Mouse (Mus musculus): Measurements from ENCODE around the gene Dab2ip. TPM values are rescaled to one million over a fixed set of nuclear protein-coding genes. Genes with fewer than 3 reads are reported as not detected.

Gene Dab2ip
- polyA plus RNA-seq, 1 experiment from 2014 or later: 65.7 TPM

GRCm38 (mm10) chr2:35718662-35719061 is 160.6 kb downstream of the Dab2ip start:
- Histone ChIP-seq H3K9me3 (no peaks in the 10 kb centered on the region), H3K27ac (no peak overlapping the region), H3K4me2 (replicated peaks) (no peak overlapping the region), H3K4me1 (peaks cover 4% of the 10 kb centered on the region; the same call in 1 of the 2 replicates), H3K27me3 (replicated peaks) (no peaks in the 10 kb centered on the region), H3K4me3 (no peak overlapping the region), H3K9ac (no peak overlapping the region), H3K36me3 (peaks cover 95% of the 10 kb centered on the region)
- WGBS: 96% methylated on average over 9 of the region's 9 CpGs
- no peak for ATAC-seq (ENCODE audit: low FRiP score, low read depth)

GRCm38 (mm10) chr2:35719230-35720005 is 161.4 kb downstream of the Dab2ip start:
- WGBS: 93% methylated on average over 12 of the region's 12 CpGs
- ATAC-seq (ENCODE audit: low FRiP score, low read depth): no peak
- Histone ChIP-seq H3K36me3 (peaks cover 90% of the 10 kb centered on the region), H3K4me1 (peaks cover 4% of the 10 kb centered on the region; the same call in 1 of the 2 replicates), H3K9ac (no peak overlapping the region), H3K9me3 (no peaks in the 10 kb centered on the region), H3K27ac (no peak overlapping the region), H3K27me3 (replicated peaks) (no peaks in the 10 kb centered on the region), H3K4me3 (no peak overlapping the region), H3K4me2 (replicated peaks) (no peak overlapping the region)

- Histone ChIP-seq H3K27me3 (replicated peaks) (no peaks in the 10 kb centered on the region), H3K9ac (no peak overlapping the region), H3K36me3 (peaks cover 86% of the 10 kb centered on the region), H3K4me1 (no peaks in the 10 kb centered on the region), H3K9me3 (no peaks in the 10 kb centered on the region), H3K27ac (no peak overlapping the region), H3K4me2 (replicated peaks) (no peak overlapping the region), H3K4me3 (no peak overlapping the region)
- ATAC-seq (ENCODE audit: low FRiP score, low read depth): no peak
- 95% methylated on average over 12 of the region's 12 CpGs for WGBS
Measured at GRCm38 (mm10) chr2:35720104-35720503, 162.0 kb downstream of the Dab2ip start.

- ATAC-seq (ENCODE audit: low FRiP score, low read depth): no peak
- WGBS: 92% methylated on average over 13 of the region's 13 CpGs
- H3K36me3 ChIP-seq: peaks cover 86% of the 10 kb centered on the region
Measured at GRCm38 (mm10) chr2:35720550-35720949, 162.5 kb downstream of the Dab2ip start.

GRCm38 (mm10) chr2:35720956-35721355 is 162.9 kb downstream of the Dab2ip start:
- no peaks in the 10 kb centered on the region for H3K9me3 ChIP-seq
- H3K4me2 ChIP-seq (replicated peaks): no peak overlapping the region
- ATAC-seq (ENCODE audit: low FRiP score, low read depth): no peak
- no peaks in the 10 kb centered on the region for H3K4me1 ChIP-seq
- H3K27me3 ChIP-seq (replicated peaks): no peaks in the 10 kb centered on the region
- 94% methylated on average over 9 of the region's 9 CpGs for WGBS
- H3K4me3 ChIP-seq: no peak overlapping the region
- H3K9ac ChIP-seq: no peak overlapping the region
- peaks cover 88% of the 10 kb centered on the region for H3K36me3 ChIP-seq
- no peak overlapping the region for H3K27ac ChIP-seq

More at GRCm38 (mm10) chr2:35720550-35720949, 162.5 kb downstream of the Dab2ip start:
- H3K9me3 ChIP-seq: no peaks in the 10 kb centered on the region
- no peak overlapping the region for H3K4me3 ChIP-seq
- H3K27ac ChIP-seq: no peak overlapping the region
- no peak overlapping the region for H3K9ac ChIP-seq
- H3K4me2 ChIP-seq (replicated peaks): no peak overlapping the region
- H3K4me1 ChIP-seq: no peaks in the 10 kb centered on the region
- H3K27me3 ChIP-seq (replicated peaks): no peaks in the 10 kb centered on the region

- H3K36me3 ChIP-seq: peaks cover 86% of the 10 kb centered on the region
- H3K4me2 ChIP-seq (replicated peaks): no peak overlapping the region
- no peak overlapping the region for H3K27ac ChIP-seq
- WGBS: 93% methylated on average over 9 of the region's 9 CpGs
- H3K9ac ChIP-seq: no peak overlapping the region
- H3K9me3 ChIP-seq: no peaks in the 10 kb centered on the region
- H3K27me3 ChIP-seq (replicated peaks): no peaks in the 10 kb centered on the region
- no peaks in the 10 kb centered on the region for H3K4me1 ChIP-seq
- ATAC-seq (ENCODE audit: low FRiP score, low read depth): no peak
- H3K4me3 ChIP-seq: no peak overlapping the region
Measured at GRCm38 (mm10) chr2:35722821-35723220, 164.8 kb downstream of the Dab2ip start.

- ATAC-seq (ENCODE audit: low FRiP score, low read depth): no peak
- Histone ChIP-seq H3K4me3 (no peak overlapping the region), H3K4me2 (replicated peaks) (no peak overlapping the region), H3K9ac (no peak overlapping the region), H3K4me1 (peaks cover 2% of the 10 kb centered on the region; the same call in 1 of the 2 replicates), H3K9me3 (no peaks in the 10 kb centered on the region), H3K27me3 (replicated peaks) (no peaks in the 10 kb centered on the region), H3K27ac (no peak overlapping the region), H3K36me3 (peaks cover 86% of the 10 kb centered on the region)
- WGBS: 93% methylated on average over 6 of the region's 6 CpGs
Measured at GRCm38 (mm10) chr2:35723267-35723666, 165.2 kb downstream of the Dab2ip start.

- ATAC-seq (ENCODE audit: low FRiP score, low read depth): no peak
Measured at GRCm38 (mm10) chr2:35723691-35724090, 165.6 kb downstream of the Dab2ip start.

GRCm38 (mm10) chr2:35728633-35729032 is 170.6 kb downstream of the Dab2ip start:
- H3K27ac ChIP-seq: no peak overlapping the region

More at GRCm38 (mm10) chr2:35723691-35724090, 165.6 kb downstream of the Dab2ip start:
- Histone ChIP-seq H3K4me3 (no peak overlapping the region), H3K4me2 (replicated peaks) (no peak overlapping the region), H3K27me3 (replicated peaks) (no peaks in the 10 kb centered on the region), H3K9me3 (no peaks in the 10 kb centered on the region), H3K9ac (no peak overlapping the region), H3K27ac (no peak overlapping the region), H3K4me1 (peaks cover 6% of the 10 kb centered on the region), H3K36me3 (peaks cover 86% of the 10 kb centered on the region)
- 92% methylated on average over 7 of the region's 7 CpGs for WGBS

GRCm38 (mm10) chr2:35729077-35730065 is 171.3 kb downstream of the Dab2ip start:
- WGBS: 54% methylated on average over 16 of the region's 16 CpGs
- no peak overlapping the region for H3K9ac ChIP-seq
- peaks cover 43% of the 10 kb centered on the region for H3K36me3 ChIP-seq
- no peak overlapping the region for H3K4me3 ChIP-seq
- no peak; the same call in 1 of the 2 replicates for ATAC-seq (ENCODE audit: low FRiP score, low read depth)
- no peaks in the 10 kb centered on the region for H3K9me3 ChIP-seq
- 0 out of 2 replicates have a peak overlapping the region, but pooled peaks have one; percentile 10 for H3K27ac ChIP-seq
- no peaks in the 10 kb centered on the region for H3K27me3 ChIP-seq (replicated peaks)
- H3K4me2 ChIP-seq (replicated peaks): no peak overlapping the region
- H3K4me1 ChIP-seq: peaks cover 23% of the 10 kb centered on the region

More at GRCm38 (mm10) chr2:35728633-35729032, 170.6 kb downstream of the Dab2ip start:
- Histone ChIP-seq H3K36me3 (peaks cover 46% of the 10 kb centered on the region), H3K27me3 (replicated peaks) (no peaks in the 10 kb centered on the region), H3K9me3 (no peaks in the 10 kb centered on the region), H3K9ac (no peak overlapping the region), H3K4me3 (no peak overlapping the region), H3K4me1 (peaks cover 23% of the 10 kb centered on the region), H3K4me2 (replicated peaks) (no peak overlapping the region)
- peak; percentile 38; the same call in 1 of the 2 replicates for ATAC-seq (ENCODE audit: low FRiP score, low read depth)
- 62% methylated on average over 5 of the region's 5 CpGs for WGBS

- Histone ChIP-seq H3K9me3 (0 out of 2 replicates have a peak, but pooled peaks cover 3% of the 10 kb centered on the region), H3K4me1 (peaks cover 23% of the 10 kb centered on the region), H3K27me3 (replicated peaks) (no peaks in the 10 kb centered on the region), H3K36me3 (peaks cover 27% of the 10 kb centered on the region), H3K9ac (no peak overlapping the region), H3K27ac (no peak overlapping the region), H3K4me3 (no peak overlapping the region), H3K4me2 (replicated peaks) (no peak overlapping the region)
- WGBS: 74% methylated on average over 18 of the region's 18 CpGs
- ATAC-seq (ENCODE audit: low FRiP score, low read depth): peak; percentile 23; the same call in 1 of the 2 replicates
Measured at GRCm38 (mm10) chr2:35731671-35732449, 173.8 kb downstream of the Dab2ip start.

Measured in neural tube, embryonic 12.5 days (tissue).